Mouse (Mus musculus) midbrain, embryonic 11.5 days (tissue): ENCODE measurements at regions not wholly inside any gene's neighbourhood (a gene's known extent, or its start where the extent isn't known, plus 50 kb on each side); places are given as distances from the start of the nearest gene placed in this dataset.

Experiments used
- ATAC-seq: fragments of 200-750 bp; cut with Nextera tagmentation; 2 replicates; pipeline ENCODE4 v1.8.0; 2017; ENCODE audit warnings: moderate TSS enrichment, moderate library complexity; ENCODE audit not compliant: low FRiP score
- DNase-seq: peaks from one replicate; pipeline ENCODE4 v3.0.0; 2015; ENCODE audit warnings: low spot score; ENCODE audit errors: missing footprints
- H3K27ac ChIP-seq: fragments of 300-500 bp; sonication (generic); 2 replicates; pipeline ENCODE4 v1.5.1; 2014; ENCODE audit warnings: low read depth, low read length
- H3K27me3 ChIP-seq: fragments of 300-500 bp; sonication (generic); 2 replicates; pipeline ENCODE4 v1.6.1; 2014; ENCODE audit warnings: mild to moderate bottlenecking, low read length, moderate library complexity, mixed read lengths; ENCODE audit not compliant: control insufficient read depth, insufficient read depth
- H3K36me3 ChIP-seq: fragments of 300-500 bp; sonication (generic); 2 replicates; pipeline ENCODE4 v1.6.1; 2014; ENCODE audit warnings: mild to moderate bottlenecking, low read length, moderate library complexity, mixed read lengths; ENCODE audit not compliant: control insufficient read depth, insufficient read depth
- H3K4me1 ChIP-seq: fragments of 300-500 bp; sonication (generic); 2 replicates; pipeline ENCODE4 v1.6.1; 2014; ENCODE audit warnings: low read length; ENCODE audit not compliant: control insufficient read depth, insufficient read depth
- H3K4me2 ChIP-seq: fragments of 300-500 bp; sonication (generic); 2 replicates; pipeline ENCODE4 v1.6.1; 2014; ENCODE audit warnings: mild to moderate bottlenecking, moderate library complexity
- H3K4me3 ChIP-seq: fragments of 300-500 bp; sonication (generic); 2 replicates; pipeline ENCODE4 v1.5.1; 2014; ENCODE audit warnings: low read depth, low read length
- H3K9ac ChIP-seq: fragments of 300-500 bp; sonication (generic); 2 replicates; pipeline ENCODE4 v1.6.1; 2014; ENCODE audit warnings: low read length
- H3K9me3 ChIP-seq: fragments of 300-500 bp; sonication (generic); 2 replicates; pipeline ENCODE4 v1.6.1; 2016; ENCODE audit warnings: low read length; ENCODE audit not compliant: control insufficient read depth
- WGBS: fragments of 180-500 bp; shearing (Covaris S2); extraction: QIAGEN DNeasy Blood & Tissue Kit; methylation state at CpG from one replicate; pipeline ENCODE4 v1.1.7; 2014; 5-methylcytosine and 5-hydroxymethylcytosine counted together

- Histone ChIP-seq H3K4me1 (no peaks in the 10 kb centered on the region), H3K4me2 (no peak overlapping the region), H3K27me3 (no peaks in the 10 kb centered on the region), H3K9ac (no peak overlapping the region), H3K9me3 (no peaks in the 10 kb centered on the region), H3K4me3 (no peak overlapping the region), H3K36me3 (no peaks in the 10 kb centered on the region), H3K27ac (no peak overlapping the region)
- WGBS, result 87% methylated on average over 1 of the region's 1 CpGs
- ATAC-seq (no peak), DNase-seq (no peak)
Observed at GRCm38 (mm10) chr13:14898495-14898894, 268.5 kb downstream of the AW209491 start.

GRCm38 (mm10) chr13:14930137-14930785, 300.3 kb downstream of the AW209491 start:
- 96% methylated on average over 3 of the region's 3 CpGs for WGBS
- H3K4me2 ChIP-seq, result no peak overlapping the region
- H3K27me3 ChIP-seq, result no peaks in the 10 kb centered on the region
- no peak overlapping the region for H3K4me3 ChIP-seq
- ATAC-seq (no peak), DNase-seq (no peak)
- no peaks in the 10 kb centered on the region for H3K9me3 ChIP-seq
- no peaks in the 10 kb centered on the region for H3K36me3 ChIP-seq
- H3K27ac ChIP-seq, result no peak overlapping the region
- no peak overlapping the region for H3K9ac ChIP-seq
- no peaks in the 10 kb centered on the region for H3K4me1 ChIP-seq

- 69% methylated on average over 1 of the region's 1 CpGs for WGBS
- ATAC-seq, result no peak
- Histone ChIP-seq H3K4me3 (no peak overlapping the region), H3K4me1 (no peaks in the 10 kb centered on the region), H3K9me3 (no peaks in the 10 kb centered on the region), H3K9ac (no peak overlapping the region), H3K27ac (no peak overlapping the region), H3K27me3 (no peaks in the 10 kb centered on the region), H3K4me2 (no peak overlapping the region), H3K36me3 (no peaks in the 10 kb centered on the region)
- no peak for DNase-seq
Observed at GRCm38 (mm10) chr13:14966187-14966726, 336.3 kb downstream of the AW209491 start.

- Histone ChIP-seq H3K9me3 (no peaks in the 10 kb centered on the region), H3K4me2 (no peak overlapping the region), H3K36me3 (no peaks in the 10 kb centered on the region), H3K4me1 (no peaks in the 10 kb centered on the region), H3K4me3 (no peak overlapping the region), H3K9ac (no peak overlapping the region), H3K27ac (no peak overlapping the region), H3K27me3 (no peaks in the 10 kb centered on the region)
- WGBS, result 92% methylated on average over 3 of the region's 3 CpGs
- DNase-seq, result no peak
- ATAC-seq, result no peak
Observed at GRCm38 (mm10) chr13:15002700-15003099, 372.7 kb downstream of the AW209491 start.

GRCm38 (mm10) chr13:15011638-15012037, 381.7 kb downstream of the AW209491 start:
- Histone ChIP-seq H3K36me3 (no peaks in the 10 kb centered on the region), H3K4me3 (no peak overlapping the region), H3K9ac (no peak overlapping the region), H3K9me3 (no peaks in the 10 kb centered on the region), H3K27me3 (no peaks in the 10 kb centered on the region), H3K4me2 (no peak overlapping the region), H3K4me1 (no peaks in the 10 kb centered on the region), H3K27ac (no peak overlapping the region)
- DNase-seq (no peak), ATAC-seq (peak; percentile 66; the same call in 1 of the 2 replicates)

GRCm38 (mm10) chr13:15018811-15019745, 389.1 kb downstream of the AW209491 start:
- no peak for ATAC-seq
- no peak overlapping the region for H3K4me2 ChIP-seq
- H3K27me3 ChIP-seq, result no peaks in the 10 kb centered on the region
- H3K9ac ChIP-seq, result no peak overlapping the region
- no peak for DNase-seq
- 69% methylated on average over 16 of the region's 16 CpGs for WGBS
- H3K9me3 ChIP-seq, result no peaks in the 10 kb centered on the region
- H3K4me1 ChIP-seq, result no peaks in the 10 kb centered on the region
- H3K36me3 ChIP-seq, result no peaks in the 10 kb centered on the region
- H3K4me3 ChIP-seq, result no peak overlapping the region
- no peak overlapping the region for H3K27ac ChIP-seq

GRCm38 (mm10) chr13:15026601-15027000, 396.6 kb downstream of the AW209491 start:
- H3K27me3 ChIP-seq, result no peaks in the 10 kb centered on the region
- 89% methylated on average over 2 of the region's 2 CpGs for WGBS
- no peak overlapping the region for H3K27ac ChIP-seq
- no peak overlapping the region for H3K9ac ChIP-seq
- no peak for DNase-seq
- no peaks in the 10 kb centered on the region for H3K9me3 ChIP-seq
- H3K4me1 ChIP-seq, result no peaks in the 10 kb centered on the region
- no peaks in the 10 kb centered on the region for H3K36me3 ChIP-seq
- no peak overlapping the region for H3K4me2 ChIP-seq
- no peak overlapping the region for H3K4me3 ChIP-seq
- ATAC-seq, result no peak

- no peak for ATAC-seq
- WGBS, result 59% methylated on average over 4 of the region's 4 CpGs
Observed at GRCm38 (mm10) chr13:15052667-15053375, 410.2 kb upstream of the Gli3 start.

More at GRCm38 (mm10) chr13:15052667-15053375, 410.2 kb upstream of the Gli3 start:
- Histone ChIP-seq H3K4me2 (no peak overlapping the region), H3K4me3 (no peak overlapping the region), H3K27me3 (no peaks in the 10 kb centered on the region), H3K27ac (no peak overlapping the region), H3K9me3 (no peaks in the 10 kb centered on the region), H3K36me3 (no peaks in the 10 kb centered on the region), H3K4me1 (no peaks in the 10 kb centered on the region), H3K9ac (no peak overlapping the region)
- DNase-seq, result no peak
